Mouse (Mus musculus) olfactory bulb, adult 2 months (tissue): ENCODE data around the gene Ndufv1.

Experiments
- CTCF ChIP-seq: fragments of 200-500 bp; IDR thresholded peaks from 2 replicates; pipeline ENCODE4 v1.5.1; 2012; ENCODE audit warnings: low read depth, mild to moderate bottlenecking, low read length, moderate library complexity; ENCODE audit not compliant: insufficient read depth
- POLR2A ChIP-seq: fragments of 200-500 bp; IDR thresholded peaks from 2 replicates; pipeline ENCODE4 v1.6.1; 2012; ENCODE audit warnings: mild to moderate bottlenecking, low read depth, low read length, moderate library complexity; ENCODE audit not compliant: insufficient read depth

DNA sequence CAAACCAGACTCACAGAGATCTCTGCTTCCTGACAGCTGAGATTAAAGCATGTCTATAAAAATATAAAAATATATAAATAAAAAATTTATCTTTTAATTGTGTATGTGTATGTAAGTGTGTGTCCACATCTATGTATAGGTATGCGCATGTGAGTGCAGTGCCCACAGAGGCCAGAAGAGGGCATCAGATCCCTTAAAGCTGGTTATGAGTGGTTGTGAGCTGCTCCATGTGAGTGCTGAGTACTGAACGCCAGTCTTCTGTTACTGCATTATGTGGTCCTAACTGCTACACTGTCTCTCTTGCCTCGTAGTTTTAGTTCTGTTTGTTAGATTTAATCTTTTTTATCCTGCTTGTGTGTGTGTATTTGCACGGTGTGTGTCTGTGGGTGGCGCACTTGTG lies 38.4 kb upstream of the Ndufv1 start:
- TF ChIP-seq POLR2A (no peak), CTCF (no peak)
